Mouse (Mus musculus) lung, postnatal 4 days (tissue): ENCODE measurements around the gene Dnmbp.

ENCODE experiments used
- DNase-seq, 2 experiments: peaks; one replicate each; pipeline ENCODE4 v3.0.0; 2021

Dnmbp gene

DNA sequence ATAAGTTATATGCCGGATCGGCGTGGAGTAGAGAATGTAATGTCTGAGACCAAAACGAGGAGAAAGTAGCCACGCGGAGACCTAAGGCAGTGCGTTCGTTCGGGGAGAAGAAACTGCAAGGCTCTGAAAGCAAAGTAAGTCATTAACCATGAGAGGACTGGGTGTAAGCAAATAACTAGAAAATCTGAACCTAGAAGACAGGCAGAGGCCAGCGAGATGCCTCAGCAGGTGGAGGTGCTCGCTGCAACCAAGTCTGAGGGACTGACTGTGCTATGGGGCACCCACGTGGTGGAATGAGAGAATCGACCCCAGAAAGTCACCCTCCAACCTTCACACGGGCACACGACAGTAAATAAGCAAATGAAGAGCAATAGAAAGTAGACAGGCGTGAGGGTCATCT is 3.1 kb upstream of the Dnmbp start:
- DNase-seq = no peak

DNA sequence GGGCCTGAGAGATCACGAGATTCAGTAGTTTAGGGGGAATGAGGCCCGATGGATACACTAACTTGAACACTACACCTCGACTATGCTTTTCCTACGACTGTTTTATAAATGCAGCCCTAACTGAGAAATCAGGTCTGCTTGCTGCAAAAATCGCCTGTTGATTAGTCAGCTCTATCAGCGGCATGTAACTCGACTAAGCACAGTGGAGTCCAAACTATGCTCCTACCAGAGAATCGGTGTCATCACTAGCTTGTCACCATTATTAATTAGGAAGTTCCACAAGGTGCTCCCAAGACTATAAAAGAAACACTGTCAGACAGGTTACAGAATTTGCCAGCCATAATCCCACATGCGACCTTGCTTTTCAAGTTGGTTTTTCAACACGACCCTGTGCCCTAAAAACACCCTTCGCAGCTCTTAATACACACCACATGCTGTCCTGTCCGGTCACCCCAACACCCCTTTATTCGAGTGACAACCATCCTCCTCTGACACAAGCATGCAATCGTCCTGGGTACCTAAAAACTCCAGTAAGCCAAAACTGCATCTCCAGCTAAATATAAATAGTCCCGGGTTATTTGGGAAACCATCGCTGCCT is 721 bp downstream of the Dnmbp start:
- no peak for DNase-seq

DNA sequence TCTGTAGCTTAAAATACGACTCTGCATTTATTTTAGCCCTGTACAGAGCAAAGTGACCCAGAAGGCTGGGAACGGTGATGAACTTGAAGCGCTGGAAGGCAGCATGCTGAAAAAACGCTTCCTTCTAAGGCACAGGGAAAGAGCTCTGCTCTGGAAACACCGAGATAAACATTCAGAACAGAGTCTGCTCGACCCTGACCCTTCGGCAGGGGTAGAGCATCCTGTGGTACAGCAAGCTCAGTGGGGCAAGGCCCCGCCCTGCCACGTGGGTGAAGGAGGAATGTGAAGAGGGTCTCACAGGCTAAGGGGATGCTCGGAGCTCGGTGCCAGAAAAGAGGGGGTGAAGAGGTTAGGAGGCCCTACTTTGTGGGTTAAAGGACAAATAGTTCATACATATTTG is 1.6 kb downstream of the Dnmbp start:
- DNase-seq = no peak

DNA sequence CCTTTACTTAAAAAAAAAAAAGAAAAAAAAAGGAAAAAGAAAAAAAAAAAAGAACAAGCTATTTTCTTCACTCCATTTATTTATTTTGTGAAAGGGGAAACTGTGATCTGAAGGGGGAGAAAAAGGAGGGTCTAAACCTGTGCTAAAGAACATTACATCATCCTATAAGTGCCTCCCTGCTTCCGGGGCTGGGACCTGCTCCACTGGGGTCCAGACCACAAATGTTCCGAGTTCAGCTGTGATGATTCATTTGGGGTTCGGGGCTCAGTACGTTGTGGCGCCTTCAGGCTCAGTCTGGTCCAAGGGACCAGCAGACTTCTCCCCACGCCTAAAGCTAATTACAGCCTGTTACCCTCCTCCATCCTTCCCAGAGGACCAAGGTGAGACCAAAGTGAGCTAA is 9.1 kb downstream of the Dnmbp start:
- DNase-seq = no peak

DNA sequence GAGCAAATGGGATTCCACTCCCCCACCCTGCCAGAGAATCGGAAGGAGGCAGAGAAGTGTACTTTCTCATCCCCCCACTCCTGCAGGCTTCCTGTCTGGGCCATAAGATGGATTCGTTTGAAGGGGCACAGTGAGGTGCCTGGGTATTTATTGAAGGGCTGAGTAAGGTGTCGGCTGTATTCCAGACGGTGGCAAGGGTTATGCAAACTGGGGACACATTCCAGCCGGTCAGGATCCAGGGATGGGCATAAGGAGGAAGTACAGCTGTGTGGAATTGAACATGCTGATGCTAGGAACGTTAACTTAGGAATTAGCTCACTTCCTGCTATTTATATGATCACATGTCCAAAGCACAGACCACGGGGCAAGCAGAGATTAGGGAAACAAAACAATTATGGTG is 9.6 kb downstream of the Dnmbp start:
- DNase-seq = no peak

DNA sequence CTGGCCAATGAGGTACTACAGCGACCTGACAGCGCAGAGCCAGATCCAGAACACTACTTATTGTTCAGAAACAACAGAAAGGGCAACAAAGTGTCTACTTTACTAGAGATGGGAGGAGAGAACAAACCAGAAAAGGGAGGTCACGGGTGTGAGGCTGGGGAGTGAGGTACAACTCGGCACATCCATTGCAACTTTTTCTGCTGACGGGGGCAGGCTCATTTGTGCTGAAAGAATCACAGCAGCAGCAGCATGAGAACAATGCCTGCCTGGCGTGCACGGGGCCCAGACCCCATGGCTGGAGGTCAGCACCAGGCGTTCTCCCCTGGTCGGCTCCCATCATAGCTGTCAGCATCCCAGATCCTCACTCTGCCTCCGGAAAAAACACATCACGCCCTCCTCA is 10.1 kb downstream of the Dnmbp start:
- no peak for DNase-seq

DNA sequence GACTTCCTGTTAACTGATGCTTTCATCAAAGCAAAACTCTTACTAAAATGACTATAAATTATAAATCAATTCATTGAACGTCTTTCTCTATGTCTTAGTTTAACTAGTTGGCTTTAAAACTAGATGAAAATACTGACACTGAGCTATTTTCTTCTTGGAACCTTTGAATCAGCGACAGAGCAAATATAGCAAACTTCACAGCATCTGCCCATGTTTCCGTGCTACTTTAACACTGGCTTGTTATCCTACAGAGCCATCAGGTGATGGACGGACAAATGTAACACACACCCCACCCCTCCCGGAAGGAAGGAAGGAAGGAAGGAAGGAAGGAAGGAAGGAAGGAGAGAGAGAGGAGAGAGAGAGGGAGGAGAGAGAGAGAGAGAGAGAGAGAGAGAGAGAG is 12.0 kb downstream of the Dnmbp start:
- no peak for DNase-seq

DNA sequence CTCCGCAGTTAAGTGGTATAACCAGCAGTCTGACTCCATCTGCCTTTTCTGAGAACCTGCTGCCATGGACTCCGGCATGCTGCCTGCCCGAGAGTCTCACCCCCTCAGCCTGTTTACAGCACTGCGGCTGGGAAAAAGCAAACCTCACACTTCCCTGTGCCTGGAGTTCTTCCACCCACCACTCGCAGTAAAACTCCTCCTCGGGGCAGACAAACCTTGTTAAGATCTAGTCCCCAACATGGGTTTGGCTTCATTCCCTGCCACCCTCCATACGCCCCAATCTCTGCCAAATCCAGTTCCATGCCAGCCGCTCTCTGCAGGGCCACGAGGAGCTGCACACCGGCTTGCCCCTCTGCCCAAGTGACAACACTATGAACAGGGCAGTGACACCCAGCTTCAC is 12.9 kb downstream of the Dnmbp start:
- DNase-seq = no peak

DNA sequence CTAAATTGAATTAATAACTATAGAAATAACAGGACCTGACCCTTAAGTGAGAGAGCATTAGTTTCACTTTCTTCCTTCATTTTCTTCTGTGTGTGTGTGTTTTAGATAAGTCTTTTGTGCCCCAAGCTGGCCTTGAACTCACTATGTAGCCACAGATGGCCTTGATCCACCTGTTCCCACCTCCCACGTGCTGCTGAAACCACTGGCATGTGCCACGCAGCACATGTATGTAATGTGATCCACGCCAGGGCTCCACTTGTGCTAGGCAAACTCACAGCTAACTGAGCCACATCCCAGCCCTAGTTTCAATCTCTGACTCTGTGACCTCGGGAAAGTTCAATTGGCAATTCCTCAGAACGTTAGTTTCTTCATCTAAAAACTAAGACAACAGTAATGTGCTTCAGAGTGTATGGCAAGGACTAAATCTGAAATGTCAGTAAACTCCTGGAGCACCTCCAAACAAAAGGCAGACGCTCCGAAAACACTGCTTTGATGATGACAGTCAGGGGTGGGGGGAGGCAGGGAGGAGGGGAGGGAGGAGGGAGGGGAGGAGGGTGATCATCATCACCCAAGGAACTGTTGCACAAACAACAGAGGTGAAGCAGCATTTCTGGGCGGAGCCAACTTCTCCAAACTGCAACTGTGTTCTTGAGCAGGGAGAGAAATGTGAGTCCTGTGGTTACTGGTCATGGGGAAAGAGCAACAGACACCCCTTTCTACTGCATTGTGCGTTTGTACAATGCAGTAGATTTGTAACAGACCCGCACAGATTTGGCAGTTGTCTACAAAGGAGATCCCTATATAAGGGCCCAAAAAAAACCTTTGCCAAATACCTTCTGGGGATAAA is 13.6 kb downstream of the Dnmbp start:
- DNase-seq = no peak

DNA sequence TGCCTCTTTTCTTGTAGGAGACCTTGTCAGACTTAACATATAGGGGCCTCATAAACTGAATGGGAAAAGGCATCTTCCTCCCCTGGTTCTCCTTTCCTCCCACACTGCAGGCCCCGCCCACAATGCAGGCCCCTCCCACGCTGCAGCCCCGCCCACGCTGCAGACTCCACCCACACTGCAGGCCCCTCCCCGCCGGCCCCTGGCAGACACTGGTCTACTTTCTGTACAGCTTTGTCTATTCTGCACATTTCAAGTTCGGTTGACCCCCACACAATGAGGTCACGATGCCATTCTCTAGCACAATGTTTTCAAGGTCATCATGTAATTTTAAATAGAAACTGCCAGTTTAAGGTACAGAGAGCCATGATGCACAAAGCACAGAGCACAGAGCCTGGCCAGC is 15.6 kb downstream of the Dnmbp start:
- no peak for DNase-seq

DNA sequence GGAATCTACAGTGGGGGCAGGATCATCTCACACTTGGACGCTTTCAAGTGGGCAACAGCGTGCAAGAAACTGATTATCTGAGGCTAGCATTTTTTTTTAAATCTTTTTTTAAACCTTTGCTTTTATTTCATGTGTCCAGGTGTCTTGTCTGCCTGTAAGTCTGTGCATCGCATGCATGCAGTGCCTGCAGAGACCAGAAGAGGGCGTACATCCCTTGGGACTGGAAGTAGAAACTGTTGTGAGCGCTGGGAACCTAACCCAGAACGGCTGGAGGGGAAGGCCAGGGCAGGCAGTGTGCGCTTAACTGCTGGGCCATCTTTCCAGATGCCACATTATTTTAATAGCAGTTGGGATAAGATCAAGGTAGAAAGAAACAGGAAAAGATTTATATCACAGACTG is 17.0 kb downstream of the Dnmbp start:
- no peak for DNase-seq

DNA sequence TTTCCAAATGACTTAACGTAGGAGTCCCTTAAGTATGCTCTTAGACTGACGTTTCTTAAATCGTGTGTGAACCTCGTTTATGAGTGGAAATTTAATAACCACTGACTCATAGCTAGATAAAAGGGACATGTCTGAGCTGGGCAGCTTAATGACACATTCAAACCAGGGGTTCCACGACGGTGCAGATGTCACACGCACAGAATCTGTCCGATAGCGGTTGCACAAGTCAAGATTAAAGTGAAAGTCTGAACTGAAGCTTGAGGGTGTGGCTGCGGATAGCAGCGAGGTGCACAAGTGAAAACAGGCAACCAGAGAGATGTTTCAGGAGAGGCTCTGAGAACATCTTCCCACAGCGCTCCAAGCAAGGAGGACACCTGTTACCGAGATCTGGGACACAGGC is 18.6 kb downstream of the Dnmbp start:
- DNase-seq = no peak

DNA sequence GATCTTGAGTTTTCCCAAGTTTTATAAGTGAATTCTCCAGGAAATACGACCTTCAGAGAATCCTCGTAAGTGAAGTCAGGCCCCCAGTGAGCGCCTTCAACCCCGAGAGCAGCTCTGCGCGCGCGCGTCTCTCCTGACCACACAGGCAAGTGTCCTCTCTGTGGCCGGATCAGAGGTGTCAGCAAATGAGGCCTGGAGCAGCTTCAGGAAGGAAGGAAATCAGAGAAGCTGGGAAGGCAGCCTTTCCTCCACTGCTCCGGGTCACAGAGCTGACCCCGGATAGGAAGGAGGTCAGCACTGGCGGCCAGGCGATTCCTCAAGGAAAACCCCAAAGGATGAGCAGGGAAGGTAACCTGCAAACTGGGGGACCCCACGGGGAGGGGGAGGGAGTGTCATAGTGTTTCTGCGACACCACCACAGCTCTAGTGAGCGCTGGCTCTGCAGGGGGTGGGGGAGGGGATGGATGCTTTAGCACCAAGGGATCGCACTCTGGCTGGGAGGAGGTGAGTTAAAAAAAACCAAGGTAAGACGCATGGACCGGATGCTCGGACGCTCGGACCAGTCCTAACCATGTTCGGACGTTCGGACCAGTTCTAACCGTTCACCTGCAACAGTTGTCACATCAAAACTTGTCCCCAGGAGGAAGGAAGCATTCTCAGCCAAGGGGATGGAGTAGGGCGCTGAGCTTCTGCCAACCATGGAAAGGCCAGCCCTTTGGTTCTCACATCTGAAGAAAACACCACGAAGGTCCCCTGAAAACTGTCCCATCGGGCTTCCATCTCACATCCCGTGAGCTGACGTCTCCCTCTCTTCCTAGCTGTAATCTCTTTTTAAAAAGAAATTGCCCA is 19.3 kb downstream of the Dnmbp start:
- DNase-seq = no peak

DNA sequence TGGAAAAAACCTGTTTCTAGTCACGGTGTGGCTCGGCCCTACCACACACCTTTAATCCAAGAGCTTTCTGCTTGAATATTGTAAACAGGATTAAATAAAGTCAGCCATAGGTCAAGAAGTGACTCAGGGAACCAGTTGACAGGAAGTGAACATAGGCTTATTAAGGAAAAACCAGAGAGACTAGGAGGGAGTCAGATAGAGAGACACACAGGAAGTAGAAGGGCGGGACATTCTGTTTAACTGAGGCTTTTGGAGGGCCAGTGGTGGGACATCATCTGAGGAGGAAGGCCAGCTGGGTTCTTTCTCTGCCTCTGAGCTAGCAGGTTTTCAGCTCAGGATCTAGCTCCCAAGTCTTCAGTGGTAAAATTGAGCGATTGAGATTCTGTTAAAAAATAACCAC is 20.1 kb downstream of the Dnmbp start:
- DNase-seq = no peak

DNA sequence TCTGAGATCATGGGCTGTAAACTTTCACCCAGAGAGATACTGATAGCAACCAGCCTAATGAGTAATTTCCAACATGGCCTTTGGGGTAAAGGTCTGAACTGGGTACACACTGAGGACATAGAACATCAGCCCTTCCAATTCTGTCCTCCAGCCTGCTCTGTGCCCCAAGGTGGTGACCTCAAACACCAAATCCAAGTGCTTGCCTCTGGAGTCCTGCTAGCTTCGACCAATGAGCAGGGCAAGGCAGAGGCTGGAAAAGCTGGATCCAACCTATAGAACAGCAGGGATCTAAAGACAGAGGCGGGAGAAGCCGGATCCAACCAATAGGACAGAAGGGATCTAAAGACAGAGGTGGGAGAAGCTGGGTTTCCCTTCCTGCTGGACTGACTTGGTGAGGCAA is 21.2 kb downstream of the Dnmbp start:
- no peak for DNase-seq

DNA sequence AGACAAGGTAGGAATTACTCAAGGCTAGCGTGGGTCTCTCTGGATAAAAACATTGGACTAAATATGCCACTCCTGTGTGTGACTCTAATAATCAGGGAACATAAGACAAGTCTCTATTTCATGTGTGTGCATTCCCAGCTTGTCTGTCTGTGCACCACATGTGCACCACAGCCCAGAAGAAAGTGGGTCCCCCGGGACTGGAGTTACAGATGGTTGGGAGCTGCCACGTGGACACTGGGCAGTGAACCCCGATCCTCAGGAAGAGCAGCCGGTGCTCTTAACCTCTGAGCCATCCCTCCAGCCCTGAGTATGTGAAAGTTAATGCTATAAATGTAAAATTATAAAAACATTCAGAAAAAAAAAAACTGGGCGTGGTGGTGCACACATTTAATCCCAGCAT is 22.2 kb downstream of the Dnmbp start:
- no peak for DNase-seq

DNA sequence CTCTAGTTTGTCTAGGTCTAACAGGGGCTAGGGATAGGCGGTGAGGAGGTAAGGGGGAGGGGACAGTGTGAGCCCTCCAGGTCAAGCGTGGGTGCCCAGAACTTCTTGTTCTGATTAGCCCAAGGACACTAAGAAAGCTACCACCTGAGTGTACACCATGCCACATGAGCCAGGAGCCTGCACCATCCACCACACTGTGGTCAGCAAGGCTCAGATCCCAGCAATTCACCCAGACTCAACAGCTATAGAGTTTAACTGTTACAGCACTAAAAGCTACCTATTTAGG is 22.6 kb downstream of the Dnmbp start:
- DNase-seq = no peak

DNA sequence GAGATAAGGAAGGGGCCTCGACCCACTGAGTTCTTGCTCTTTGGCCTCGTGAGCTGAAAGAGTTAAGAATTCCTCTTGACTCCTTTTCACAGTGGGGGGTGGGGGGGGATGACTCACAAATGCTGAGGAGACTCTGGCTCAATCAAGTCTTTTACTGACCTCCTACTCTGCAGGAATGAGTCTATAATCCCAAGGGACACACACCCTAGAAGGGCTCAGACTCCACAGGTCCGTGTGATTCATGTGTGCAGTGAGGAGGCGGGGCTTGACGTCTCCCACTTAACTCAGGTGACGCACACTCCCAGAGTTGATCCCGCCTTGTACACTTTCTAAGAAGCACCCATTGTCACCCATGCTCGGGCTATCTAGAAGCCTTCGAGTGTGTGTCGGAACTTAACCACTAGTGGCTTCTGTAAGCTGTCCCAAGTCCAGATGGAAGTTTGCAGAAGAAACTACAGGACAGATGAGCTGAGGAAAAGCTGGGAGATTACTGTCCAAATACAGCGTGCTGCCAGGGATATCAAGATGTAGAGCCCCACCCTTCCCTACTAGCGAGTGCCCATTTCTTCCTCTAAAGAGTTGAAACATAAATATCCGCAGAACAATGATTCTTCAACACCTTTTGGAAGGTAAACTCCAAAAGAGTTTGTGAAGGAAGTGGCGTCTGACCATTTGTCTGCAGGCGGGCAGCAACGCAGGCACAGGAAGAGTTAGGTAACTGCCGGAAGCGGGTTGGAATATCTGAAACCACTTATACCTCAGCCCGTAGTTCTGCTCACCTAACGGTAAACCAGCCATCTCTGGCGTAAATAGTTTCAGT is 23.2 kb downstream of the Dnmbp start:
- DNase-seq = peak; percentile 55 to 56

DNA sequence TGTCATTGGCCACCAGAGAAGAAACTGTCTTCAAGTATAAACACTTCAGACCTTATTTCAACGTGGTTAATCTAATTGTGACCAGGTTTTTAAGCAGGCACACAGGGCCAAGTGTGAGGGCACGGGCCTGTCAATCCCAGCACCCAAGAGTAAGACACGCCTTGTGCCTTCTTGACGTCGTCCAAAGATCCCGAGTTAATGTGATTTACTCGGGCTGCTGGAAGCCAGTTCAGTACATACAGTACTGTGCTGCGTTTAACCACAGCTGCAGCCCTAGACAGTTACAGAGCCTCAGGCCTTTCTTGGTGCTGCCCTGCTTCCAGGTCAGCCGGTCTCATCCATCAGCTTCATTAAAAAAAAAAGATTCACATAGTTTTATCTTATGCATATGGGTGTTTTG is 24.6 kb downstream of the Dnmbp start:
- no peak for DNase-seq

DNA sequence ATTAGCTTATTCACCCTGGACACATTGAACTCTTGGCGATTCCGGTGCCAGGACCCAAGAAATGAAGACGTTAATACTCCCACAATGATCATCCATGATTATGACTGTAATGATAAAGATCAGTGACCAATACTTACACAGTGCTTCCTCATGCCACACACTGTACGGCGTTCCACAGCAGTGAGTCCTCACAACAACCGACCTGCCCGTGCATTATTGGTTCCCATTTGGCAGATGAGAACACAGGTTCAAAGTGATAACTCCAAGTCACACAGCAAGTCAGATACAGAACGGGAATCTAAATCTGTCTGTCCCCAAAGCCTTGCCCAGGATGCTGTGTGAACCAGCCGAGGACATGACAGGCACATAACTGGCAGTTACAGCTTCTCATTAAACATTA is 25.0 kb downstream of the Dnmbp start:
- no peak for DNase-seq

DNA sequence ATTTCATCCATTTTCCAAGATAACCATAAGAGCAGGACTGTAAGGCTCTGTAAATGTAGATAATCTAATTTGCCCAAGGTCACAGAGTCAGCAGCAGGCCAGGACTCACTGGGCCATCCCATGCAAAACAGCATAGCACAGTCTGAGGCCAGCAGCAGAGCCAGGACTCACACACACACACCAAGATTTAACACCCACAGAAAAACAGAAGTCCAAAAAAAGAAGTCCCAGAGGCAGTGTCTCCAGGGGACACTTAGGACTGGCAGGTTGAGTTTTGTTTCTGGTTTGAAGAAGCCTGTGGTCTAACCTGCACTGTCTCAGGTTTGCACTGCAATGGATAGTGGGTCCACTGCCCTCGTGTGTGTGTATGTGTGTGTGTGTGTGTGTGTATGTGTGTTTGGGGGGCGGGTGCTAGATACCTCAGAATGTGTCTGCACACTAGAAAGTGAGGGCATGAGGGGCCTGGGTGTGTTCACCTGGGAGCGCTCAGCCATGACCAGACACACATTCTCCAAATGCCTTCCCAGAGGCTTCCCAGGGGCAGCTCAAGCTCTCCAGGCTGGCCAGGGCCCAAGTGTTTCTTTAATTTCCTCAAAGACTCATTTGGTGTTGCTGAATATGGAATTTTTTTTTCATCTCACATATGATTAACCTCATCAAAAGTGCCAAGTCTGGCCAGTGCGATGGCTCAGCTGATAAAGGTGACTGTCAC is 27.1 kb downstream of the Dnmbp start:
- DNase-seq = no peak

DNA sequence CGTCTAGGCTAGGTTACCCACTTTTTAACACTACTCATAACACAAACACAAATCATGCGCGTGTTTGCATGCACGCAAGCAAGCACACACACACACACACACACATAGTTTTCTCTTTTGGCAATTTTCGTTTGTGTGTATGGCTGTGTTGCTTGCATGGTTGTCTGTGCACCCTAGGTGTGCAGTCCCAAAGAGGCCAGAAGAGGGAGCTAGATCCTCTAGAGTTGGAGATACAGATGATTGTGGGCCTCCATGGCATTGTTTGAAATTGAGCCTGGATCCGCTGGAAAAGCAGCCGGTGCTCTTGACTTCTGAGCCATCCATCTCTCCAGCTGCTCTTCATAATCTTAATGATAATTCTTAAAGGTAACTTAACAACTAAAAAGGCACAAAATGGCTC is 33.5 kb downstream of the Dnmbp start:
- no peak for DNase-seq

DNA sequence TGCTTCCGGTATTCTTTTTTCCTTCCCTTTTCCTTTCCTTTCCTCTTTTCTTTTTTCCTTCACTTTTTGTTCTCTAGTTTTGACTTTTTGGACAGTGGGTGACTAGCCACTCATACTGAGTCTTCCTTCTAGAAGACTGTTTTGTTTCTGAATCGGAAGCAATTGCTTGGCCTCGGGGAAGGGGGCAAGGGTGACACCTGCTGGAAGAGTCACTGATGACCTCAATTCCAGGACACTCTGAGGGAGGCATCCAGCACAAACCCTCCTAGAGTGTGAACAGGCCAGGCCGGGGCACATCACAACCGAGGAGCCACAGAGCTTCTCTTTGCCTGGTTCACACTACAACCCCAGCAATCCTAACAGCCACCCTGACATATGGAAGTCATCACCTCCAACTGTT is 34.0 kb downstream of the Dnmbp start:
- peak; percentile 54 to 64 for DNase-seq
